Mouse (Mus musculus) erythroblast, embryonic 14.5 days (primary cell): ENCODE results near the gene Pla2g3. TPM values are rescaled to one million over a fixed set of nuclear protein-coding genes. Genes with fewer than 3 reads are reported as not detected.

Experiments
- H3K27me3 ChIP-seq: 2 replicates; pipeline ENCODE4 v1.6.1; 2012; ENCODE audit warnings: inconsistent platforms; ENCODE audit not compliant: control insufficient read depth
- H3K36me3 ChIP-seq: 2 replicates; pipeline ENCODE4 v1.6.1; 2012; ENCODE audit warnings: mild to moderate bottlenecking, inconsistent platforms; ENCODE audit not compliant: control insufficient read depth
- H3K4me1 ChIP-seq: 2 replicates; pipeline ENCODE4 v1.6.1; 2012; ENCODE audit warnings: inconsistent platforms; ENCODE audit not compliant: control insufficient read depth
- H3K4me3 ChIP-seq: replicated peaks from 2 replicates; pipeline ENCODE3; 2012; ENCODE audit warnings: moderate library complexity, mild to moderate bottlenecking, inconsistent platforms
- H3K9me3 ChIP-seq: 2 replicates; pipeline ENCODE4 v1.6.1; 2012; ENCODE audit warnings: low read length, inconsistent platforms, mixed read lengths; ENCODE audit not compliant: control insufficient read depth
- GATA1 ChIP-seq: IDR thresholded peaks from 2 replicates; pipeline ENCODE4 v1.6.1; 2012; ENCODE audit warnings: low read length, inconsistent platforms, mixed read lengths
- TAL1 ChIP-seq: IDR thresholded peaks from 3 replicates; pipeline ENCODE4 v1.6.1; 2012; ENCODE audit warnings: low read length, inconsistent platforms, mixed read lengths
- polyA plus RNA-seq: library from polyadenylated mRNA; stranded (reverse); fragments of >175 nt; gene quantifications from 2 replicates; pipeline ENCODE4 v1.2.3, GENCODE M21; 2012

Gene Pla2g3
- polyA plus RNA-seq, 1 experiment = not detected

DNA sequence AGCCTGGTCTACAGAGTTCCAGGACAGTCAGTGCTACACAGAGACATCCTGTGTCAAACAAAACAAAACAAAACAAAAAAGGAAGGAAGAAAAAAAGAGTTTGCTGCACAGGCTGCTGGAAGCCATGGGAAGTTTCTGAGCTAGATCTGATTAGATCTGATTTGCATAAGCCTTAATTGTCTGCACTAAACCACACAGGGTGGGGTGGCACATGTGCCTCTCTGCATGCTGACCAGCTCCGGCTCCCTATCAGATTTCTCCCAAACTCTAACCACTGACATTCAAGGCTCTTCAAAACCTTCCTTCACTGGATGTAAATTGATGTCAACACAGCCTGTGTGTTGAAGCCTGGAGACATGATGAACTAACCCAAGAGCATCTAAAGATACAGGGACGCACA lies 59.0 kb downstream of the Pla2g3 start:
- no peaks in the 10 kb centered on the region for H3K4me1 ChIP-seq
- TF ChIP-seq TAL1 = no peak
- no peak for TF ChIP-seq GATA1
- H3K36me3 ChIP-seq = no peaks in the 10 kb centered on the region
- H3K4me3 ChIP-seq = no peak overlapping the region
- H3K9me3 ChIP-seq = peaks cover 7% of the 10 kb centered on the region; the same call in 1 of the 2 replicates
- H3K27me3 ChIP-seq = no peaks in the 10 kb centered on the region

DNA sequence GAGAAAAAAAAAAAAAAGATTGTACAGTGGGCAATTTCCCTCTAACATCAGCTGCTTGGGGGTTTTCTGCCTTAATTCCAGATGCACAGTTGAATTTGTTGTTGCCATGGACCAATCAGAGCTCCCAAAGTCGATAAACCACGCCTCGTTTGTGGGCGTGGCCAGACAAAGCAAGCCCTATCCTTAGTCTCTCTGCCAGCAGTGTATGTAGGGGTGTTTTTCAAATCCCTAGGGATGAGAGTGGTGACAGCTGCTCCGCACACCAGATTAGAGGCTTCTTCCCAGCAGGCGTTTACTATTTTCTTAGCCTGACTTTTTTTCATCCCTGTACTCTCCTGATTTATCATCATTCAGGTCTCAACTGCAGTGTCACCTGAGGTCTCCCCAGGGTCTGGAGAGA lies 59.9 kb downstream of the Pla2g3 start:
- Histone ChIP-seq H3K27me3 (no peaks in the 10 kb centered on the region), H3K4me3 (no peak overlapping the region), H3K36me3 (no peaks in the 10 kb centered on the region), H3K9me3 (peaks cover 7% of the 10 kb centered on the region; the same call in 1 of the 2 replicates), H3K4me1 (no peaks in the 10 kb centered on the region)
- no peak for TF ChIP-seq TAL1
- TF ChIP-seq GATA1 = no peak

DNA sequence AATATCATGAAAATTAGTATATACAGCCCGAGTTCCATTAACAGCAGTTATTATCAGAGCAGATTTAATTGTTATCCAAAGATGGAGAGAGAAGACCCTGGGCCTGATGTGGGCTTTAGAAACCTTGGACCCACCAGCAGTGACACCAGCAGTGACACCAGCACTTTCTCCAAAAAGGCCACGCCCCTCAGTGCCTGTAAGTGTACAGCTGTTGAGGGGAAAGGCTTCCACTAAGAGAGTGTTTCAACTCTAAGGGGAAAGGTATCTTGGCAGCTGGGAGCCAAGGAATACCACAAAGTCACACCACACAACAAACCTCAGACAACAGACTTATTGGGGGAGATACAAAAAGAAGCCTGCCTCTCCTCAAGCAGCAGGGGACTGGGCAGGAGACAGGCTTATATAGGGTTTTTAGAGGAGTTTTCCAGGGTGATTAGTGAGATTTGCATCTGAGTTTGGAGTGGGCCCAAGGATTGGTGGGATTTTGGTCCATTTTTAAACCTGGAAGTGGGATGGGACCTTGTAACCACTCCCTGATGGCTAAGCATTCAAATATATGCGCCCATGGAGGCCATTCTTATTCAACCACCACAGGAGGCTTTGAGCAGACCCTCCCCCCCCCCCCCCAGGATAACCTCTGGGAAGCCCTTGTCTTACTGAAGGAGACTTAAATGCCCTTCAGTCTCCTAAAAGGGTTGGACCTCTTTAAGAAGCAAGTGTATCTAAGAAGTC lies 60.6 kb downstream of the Pla2g3 start:
- Histone ChIP-seq H3K9me3 (peaks cover 7% of the 10 kb centered on the region; the same call in 1 of the 2 replicates), H3K4me3 (no peak overlapping the region), H3K4me1 (no peaks in the 10 kb centered on the region), H3K36me3 (no peaks in the 10 kb centered on the region), H3K27me3 (no peaks in the 10 kb centered on the region)
- TF ChIP-seq TAL1 = no peak
- no peak for TF ChIP-seq GATA1

Other genes with a start within 250 kb of the Pla2g3 start
- gene Drg1, start 221.9 kb upstream of the Pla2g3 start, polyA plus RNA-seq = 3.4 and 5.6 TPM in 2 replicates
- gene Patz1, start 199.4 kb upstream of the Pla2g3 start, polyA plus RNA-seq = 1.8 and 2.0 TPM in 2 replicates
- gene Pik3ip1, start 157.9 kb upstream of the Pla2g3 start, polyA plus RNA-seq = 0.07 TPM in 1 of 2 replicates, not detected in the other
- gene Limk2, start 79.1 kb upstream of the Pla2g3 start, polyA plus RNA-seq = 1.4 and 1.6 TPM in 2 replicates
- gene Rnf185, start 35.9 kb upstream of the Pla2g3 start, polyA plus RNA-seq = 0.06 and 0.08 TPM in 2 replicates
- gene Inpp5j, start 16.5 kb downstream of the Pla2g3 start, polyA plus RNA-seq = 0.01 TPM in 1 of 2 replicates, not detected in the other
- 0.37 and 0.41 TPM in 2 replicates for gene Selenom, start 26.4 kb downstream of the Pla2g3 start, polyA plus RNA-seq
- 0.65 and 0.67 TPM in 2 replicates for gene Smtn, start 52.3 kb downstream of the Pla2g3 start, polyA plus RNA-seq
- gene Morc2a, start 160.9 kb downstream of the Pla2g3 start, polyA plus RNA-seq = 0.22 TPM in 2 replicates